Mouse (Mus musculus): ENCODE measurements around the gene Mertk.

DNA sequence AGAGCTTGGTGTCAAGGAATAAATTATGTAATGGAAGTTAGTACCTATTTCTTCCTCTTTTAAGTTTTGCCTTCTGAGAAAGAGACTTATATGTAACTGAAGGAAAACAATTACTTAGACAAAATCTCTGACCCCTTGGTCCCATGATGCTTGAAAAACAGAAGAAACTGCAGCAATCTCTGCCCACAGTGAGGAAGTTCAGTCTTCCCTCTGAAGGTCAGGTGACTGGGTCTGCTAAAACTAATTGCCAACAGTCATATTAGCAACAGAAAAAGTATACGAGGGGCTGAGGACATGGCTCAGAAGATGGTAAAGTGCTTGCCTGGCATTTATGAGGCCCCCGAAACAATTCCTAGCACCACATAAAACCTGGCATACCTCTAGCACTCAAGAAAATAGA is 20.6 kb downstream of the Mertk start:
- TF ChIP-seq CTCF (IDR thresholded peaks at IDR 0.05; ENCODE audit: control insufficient read depth, insufficient read depth, insufficient replicate concordance, low read depth, low read length) (no peak), POLR2A (IDR thresholded peaks at IDR 0.05; ENCODE audit: control insufficient read depth, low read depth, low read length) (no peak)
